Mouse (Mus musculus) CD4-positive helper T cell, adult 2 months (primary cell): ENCODE measurements around the gene Sipa1.

Source experiments
- DNase-seq: peaks from one replicate; pipeline ENCODE4 v3.0.0-alpha.2; 2012; ENCODE audit warnings: low read depth, missing footprints, low spot score

Sipa1 gene

GRCm38 (mm10) chr19:5662981-5663913 is at the start of gene Sipa1:
Gene Sipa1, minus strand, starts transcription at chr19:5663707.
- DNase-seq, result peak; percentile 91

GRCm38 (mm10) chr19:5713255-5713654 is 49.7 kb upstream of the Sipa1 start:
- DNase-seq, result no peak

- DNase-seq, result no peak
Observed at GRCm38 (mm10) chr19:5711907-5712460, 48.5 kb upstream of the Sipa1 start.

DNA sequence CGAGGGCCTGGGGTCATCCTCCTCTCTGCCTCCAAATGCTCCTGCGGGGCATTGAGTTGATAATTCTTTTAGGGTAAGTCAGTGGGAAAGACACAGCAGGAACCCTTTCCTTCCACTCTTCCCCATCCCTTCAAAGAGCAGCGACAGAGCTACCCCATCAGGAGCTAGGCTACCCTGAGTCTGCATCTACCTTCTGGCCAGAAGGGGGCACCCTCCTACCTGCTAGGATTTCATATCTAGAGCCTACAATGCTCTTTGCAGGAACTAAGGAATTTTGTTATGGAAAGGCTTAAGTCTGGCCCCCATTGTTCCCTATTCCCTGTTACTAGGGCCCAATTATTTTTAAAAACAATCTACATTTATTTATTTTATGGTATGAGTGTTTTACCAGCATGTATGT is 47.7 kb upstream of the Sipa1 start:
- DNase-seq, result peak; percentile 65

GRCm38 (mm10) chr19:5710581-5710980 is 47.1 kb upstream of the Sipa1 start:
- DNase-seq, result no peak

DNA sequence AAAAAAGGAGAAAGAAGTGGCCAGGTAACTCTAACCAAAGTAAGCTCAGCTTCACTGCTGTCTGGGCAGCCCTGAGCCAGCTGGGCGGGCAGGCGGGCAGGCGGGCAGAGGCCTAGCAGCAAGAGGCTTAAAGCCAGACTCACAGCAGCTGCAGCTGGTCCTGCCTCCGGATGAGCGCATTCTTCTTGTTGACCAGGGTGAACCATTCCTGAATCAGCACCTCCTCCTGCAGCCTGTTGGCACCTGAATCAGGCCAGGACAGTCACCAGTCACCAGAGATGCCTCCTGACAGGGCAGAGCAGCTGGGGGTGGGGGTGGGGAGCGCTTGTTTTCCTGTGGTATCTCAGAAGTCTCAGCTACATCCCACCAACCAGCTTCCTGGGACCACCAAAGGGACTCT is 46.6 kb upstream of the Sipa1 start:
- DNase-seq, result no peak

DNA sequence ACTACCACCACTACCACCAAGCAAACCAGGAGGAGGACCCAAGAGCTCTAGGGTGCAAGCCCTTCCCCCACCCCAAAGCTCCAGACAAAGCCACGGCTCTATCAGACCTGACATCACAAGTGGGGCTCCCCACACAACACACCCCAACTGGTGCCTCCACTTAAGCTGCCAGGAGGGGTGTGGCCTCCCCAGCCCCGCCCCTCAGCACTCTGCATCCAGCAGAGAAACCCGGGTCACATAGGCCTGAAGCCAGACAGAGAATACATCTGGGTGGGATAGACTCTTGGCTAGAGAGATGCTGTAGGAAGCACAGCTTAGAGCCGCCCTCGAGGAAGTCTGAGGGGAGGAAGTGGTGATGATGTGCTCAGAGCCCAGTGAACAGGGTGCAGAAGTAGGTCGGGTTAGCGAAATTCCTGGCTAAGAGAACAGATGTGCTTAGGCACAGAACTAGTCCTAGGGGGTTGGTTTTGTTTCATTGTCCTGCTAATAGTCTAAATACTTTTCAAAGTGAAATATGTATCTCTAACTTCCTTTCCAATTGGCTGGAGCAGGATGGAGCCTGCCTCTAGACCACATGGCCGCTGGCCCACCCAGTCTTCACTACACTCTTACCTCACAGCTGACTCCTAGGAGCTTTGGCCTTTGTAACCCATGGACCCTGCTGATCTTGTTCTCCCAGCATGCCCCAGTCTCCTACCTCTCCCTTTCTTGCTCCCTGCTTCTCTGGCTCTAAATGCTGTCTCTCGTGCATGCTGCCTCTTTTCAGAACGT is 41.5 kb upstream of the Sipa1 start:
- DNase-seq, result peak; percentile 86

DNA sequence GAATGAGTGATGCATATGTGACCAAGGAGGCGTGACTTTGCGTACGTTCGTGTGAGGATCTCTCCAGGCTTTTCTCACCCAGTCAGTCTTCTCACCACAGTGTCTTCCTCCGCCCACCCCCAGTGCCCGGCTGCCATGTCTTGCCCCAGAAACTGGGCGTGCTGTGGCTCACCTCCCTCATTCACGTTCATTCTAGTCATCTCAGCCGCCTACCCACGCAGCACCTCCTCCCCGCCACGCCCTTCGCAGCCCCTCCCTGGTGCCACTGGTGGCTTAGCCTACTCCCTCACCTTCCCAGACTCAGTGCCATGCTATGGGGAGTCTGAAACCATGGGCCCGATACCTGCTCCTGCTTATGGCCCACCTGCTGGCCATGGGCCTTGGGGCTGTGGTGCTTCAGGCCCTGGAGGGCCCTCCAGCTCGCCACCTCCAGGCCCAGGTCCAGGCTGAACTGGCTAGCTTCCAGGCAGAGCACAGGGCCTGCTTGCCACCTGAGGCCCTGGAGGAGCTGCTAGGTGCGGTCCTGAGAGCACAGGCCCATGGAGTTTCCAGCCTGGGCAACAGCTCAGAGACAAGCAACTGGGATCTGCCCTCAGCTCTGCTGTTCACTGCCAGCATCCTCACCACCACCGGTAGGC is 40.8 kb upstream of the Sipa1 start, which contains the start of gene Kcnk7:
Gene Kcnk7, plus strand, starts transcription at position 205 of the 638 bp plus-strand sequence.
- peak; percentile 90 for DNase-seq

DNA sequence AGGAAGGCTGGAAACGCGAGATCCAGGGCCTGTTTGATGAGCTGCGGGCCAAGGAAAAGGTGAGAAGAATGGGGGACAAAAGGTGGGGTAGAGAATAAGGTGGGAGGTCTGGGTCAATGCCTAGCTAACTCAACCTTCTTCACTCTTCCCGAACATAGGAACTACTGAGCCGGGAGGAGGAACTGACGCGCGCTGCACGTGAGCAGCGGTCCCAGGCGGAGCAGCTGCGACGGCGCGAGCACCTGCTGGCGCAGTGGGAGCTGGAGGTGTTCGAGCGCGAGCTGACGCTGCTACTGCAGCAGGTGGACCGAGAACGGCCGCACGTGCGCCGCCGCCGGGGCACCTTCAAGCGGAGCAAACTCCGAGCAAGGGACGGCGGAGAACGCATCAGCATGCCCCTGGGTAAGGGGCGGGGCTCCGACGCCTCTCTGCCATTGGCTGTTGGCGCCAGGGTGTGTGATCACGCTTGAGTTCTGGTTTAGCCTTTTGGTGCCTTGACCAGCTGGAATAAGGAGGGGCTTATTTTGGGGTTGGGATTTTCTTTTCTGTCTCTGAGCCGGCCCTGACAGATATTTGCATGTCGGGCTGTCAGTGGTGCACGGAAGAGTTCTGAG is 32.4 kb upstream of the Sipa1 start:
- no peak for DNase-seq

- DNase-seq, result no peak
Observed at GRCm38 (mm10) chr19:5693801-5694200, 30.3 kb upstream of the Sipa1 start.

- DNase-seq, result no peak
Observed at GRCm38 (mm10) chr19:5692913-5693396, 29.4 kb upstream of the Sipa1 start.

DNA sequence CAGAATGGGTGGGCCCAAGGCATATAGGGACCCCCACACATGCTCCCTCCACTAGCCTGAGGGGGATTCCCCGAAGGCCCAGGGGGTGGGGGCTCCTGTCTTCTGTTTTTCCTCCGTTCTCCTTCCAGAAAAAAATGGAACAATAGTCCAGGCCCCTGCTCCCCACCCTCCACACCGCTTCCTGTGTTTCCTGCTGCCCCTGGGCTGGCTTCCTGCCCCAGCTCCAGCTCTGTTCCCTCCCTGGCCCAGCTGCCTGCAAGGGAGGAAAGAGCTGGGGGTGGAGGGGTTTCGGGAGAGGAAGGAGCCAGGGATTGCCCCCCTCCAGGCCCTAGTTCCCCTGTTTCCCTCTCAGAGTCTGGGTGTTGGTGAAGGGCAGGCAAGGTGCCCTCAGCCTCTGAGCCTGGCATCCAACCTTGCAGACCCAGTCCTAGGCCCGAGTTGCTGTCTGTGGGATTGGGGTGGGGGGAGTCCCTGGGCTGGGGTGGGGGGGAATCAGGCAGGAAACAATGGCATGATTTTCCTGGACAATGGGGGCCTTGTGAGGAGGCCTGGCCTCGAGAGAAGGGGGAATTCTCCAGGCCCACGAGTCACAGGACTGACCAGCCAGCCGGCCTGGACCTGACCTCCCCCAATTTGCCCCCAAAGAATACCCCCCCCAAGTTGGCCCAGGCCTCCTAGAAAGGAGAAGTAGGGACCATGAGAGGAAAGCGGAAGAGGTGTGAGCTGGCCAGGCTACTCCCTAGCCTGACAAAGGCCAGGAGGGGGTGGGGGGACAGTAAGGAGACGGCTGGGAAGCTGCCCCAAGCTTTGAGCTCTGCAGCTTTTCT is 28.8 kb upstream of the Sipa1 start:
- DNase-seq, result no peak

- DNase-seq, result no peak
Observed at GRCm38 (mm10) chr19:5691601-5692000, 28.1 kb upstream of the Sipa1 start.

- no peak for DNase-seq
Observed at GRCm38 (mm10) chr19:5690343-5690735, 26.8 kb upstream of the Sipa1 start.

DNA sequence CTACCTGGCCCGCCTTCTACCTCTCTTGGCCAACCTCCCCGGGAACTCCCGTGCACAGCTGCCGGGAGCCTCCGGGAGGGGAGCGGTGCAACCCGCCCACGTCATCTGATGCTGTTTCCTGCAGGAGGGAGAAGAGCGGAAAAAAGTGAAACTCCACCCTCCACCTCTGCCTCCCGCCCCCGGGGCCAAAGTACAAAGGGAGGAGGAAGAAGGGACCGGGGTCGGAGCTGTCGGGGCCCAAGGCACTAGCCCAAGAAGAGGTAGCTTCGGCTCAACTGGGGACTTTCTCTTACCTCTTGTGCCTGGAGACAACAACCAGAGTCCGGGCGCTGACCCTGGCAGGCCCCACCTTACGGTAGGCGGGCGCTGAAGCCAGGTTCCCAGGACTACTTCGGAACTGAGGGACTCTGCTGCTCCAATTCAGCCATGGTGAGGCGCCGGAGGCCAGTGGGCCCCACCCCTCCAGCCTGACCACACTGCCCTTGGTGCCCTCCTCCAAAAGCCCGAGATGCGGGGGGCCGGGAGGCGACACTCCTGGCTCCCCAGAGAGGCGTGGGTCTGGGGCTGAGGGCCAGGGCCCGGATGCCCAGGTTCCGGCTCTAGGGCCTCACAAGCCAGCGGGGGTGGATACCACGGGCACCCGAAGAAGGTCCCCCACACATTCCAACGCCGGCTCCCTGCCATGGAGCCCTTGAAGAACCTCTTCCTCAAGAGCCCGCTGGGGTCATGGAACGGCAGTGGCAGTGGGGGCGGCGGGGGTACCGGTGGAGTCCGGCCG is 26.2 kb upstream of the Sipa1 start:
- DNase-seq, result peak; percentile 97

GRCm38 (mm10) chr19:5689088-5689428 is 25.6 kb upstream of the Sipa1 start:
- DNase-seq, result no peak

GRCm38 (mm10) chr19:5688200-5689087 is 24.9 kb upstream of the Sipa1 start, which contains the start of the genes Map3k11 and Pcnx3:
Gene Map3k11, plus strand, starts transcription at chr19:5688742.
Gene Pcnx3, minus strand, starts transcription at chr19:5688908.
- DNase-seq, result peak; percentile 99

GRCm38 (mm10) chr19:5687738-5688137 is 24.2 kb upstream of the Sipa1 start:
- DNase-seq, result no peak
